11 mouse cellular contexts compared by ENCODE assay signal in the genomic region with DNA sequence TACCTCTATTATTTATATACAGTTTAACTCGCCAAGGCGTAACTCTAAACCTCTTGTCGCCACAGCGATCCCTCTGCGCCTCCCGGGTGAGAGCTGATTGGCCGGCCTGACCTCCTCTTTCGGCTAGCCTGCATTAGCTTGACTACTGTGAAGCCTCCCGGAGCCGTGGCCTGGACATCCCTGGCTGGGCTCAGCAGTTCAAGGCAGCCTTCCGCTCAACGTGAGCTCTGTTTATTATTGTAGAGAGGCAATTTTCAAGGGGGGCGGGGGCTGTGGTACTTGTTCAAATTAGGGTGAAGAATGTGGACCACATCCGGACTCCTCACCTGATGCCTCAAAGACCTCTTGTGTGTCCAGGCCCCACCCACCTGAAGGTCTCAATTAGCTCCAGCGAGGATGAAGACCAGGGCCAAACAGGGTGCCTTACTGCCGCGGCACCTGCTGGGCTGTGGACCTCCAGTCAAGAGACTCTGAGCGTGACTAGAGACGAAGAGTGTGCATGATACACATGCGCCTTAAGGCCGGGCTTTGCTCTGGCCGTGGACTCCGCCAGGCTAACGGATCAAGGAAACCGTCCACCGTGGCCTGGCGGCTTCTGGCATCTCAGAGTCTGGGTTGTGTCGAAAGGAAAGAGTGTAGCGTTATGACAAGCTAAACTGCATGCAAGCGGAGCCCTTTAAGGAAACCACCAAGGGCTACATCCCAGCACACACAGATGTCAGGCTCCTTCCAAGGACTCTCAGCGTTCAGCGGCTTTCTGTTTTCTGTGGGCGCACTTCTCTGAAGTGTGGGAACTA.
A peak's percentile ranks its signal among the peaks of the same experiment; 100 is the strongest.
DNase-seq lines count a peak whose midpoint lies in the region; ATAC-seq lines count a peak whose summit lies in the region.
"Had no signal": no experiment of that assay in that cellular context is flagged by ENCODE, and none has a peak within 500 bp of the region (broad histone marks: within the 10 kb centered on the region; RNA-seq: fewer than 3 reads in every experiment).

No protein-coding gene starts in this region.

- H3K4me1 ChIP-seq in neural tube, embryonic 13.5 days (replicated peaks) = peaks cover 9% of the 10 kb centered on the region

- H3K27me3 ChIP-seq in neural tube, embryonic 13.5 days = peaks cover 17% of the 10 kb centered on the region
- H3K27me3 ChIP-seq: Patski had no signal

- H3K4me3 ChIP-seq in neural tube, embryonic 13.5 days = no peak overlapping the region

- no peak overlapping the region for H3K27ac ChIP-seq in neural tube, embryonic 13.5 days (replicated peaks)
- H3K27ac ChIP-seq: liver, embryonic 14.5 days had no signal

- peak; percentile 14 to 31; a peak in 2 of 4 replicates for ATAC-seq in hematopoietic stem cell, adult 5-6 weeks (replicated peaks in 1 of 2; ENCODE audit: insufficient read depth in 1 of 2, low FRiP score in 2 of 2, low TSS enrichment in 1 of 2, low read depth in 1 of 2, poor library complexity in 2 of 2, severe bottlenecking in 2 of 2)
- peak; percentile 40; the same call in 1 of the 2 replicates for ATAC-seq in neural tube, embryonic 13.5 days (ENCODE audit: low read depth)
- ATAC-seq: Patski had no signal

- no peaks in the 10 kb centered on the region for H3K9me3 ChIP-seq in neural tube, embryonic 13.5 days

- WGBS in neural tube, embryonic 13.5 days = 44% methylated on average over 33 of the region's 33 CpGs

- H3K36me3 ChIP-seq in neural tube, embryonic 13.5 days = no peaks in the 10 kb centered on the region

- peak; percentile 52 for DNase-seq in kidney, postnatal 10 days
- DNase-seq in kidney, adult 11 months = no peak
- DNase-seq in embryo, embryonic 10 days (ENCODE audit: low spot score) = peak; percentile 77
- DNase-seq in cerebellum, postnatal 4 days (ENCODE audit: low spot score in 2 of 2) = no peak
- no peak for DNase-seq in layer of hippocampus, adult 11-12 months (ENCODE audit: low spot score)
- no peak for DNase-seq in thymus, postnatal 10 days (ENCODE audit: low spot score in 2 of 2)
- DNase-seq: kidney, postnatal 36 days had no signal

- H3K4me2 ChIP-seq in neural tube, embryonic 13.5 days = no peak overlapping the region

- H3K9ac ChIP-seq in neural tube, embryonic 13.5 days = no peak overlapping the region
- H3K9ac ChIP-seq: liver, embryonic 14.5 days had no signal

Comparison
In these comparisons a context has a peak if more than half of its experiments do, and no peak if none do; other contexts are left out.
1. DNase-seq: peak in kidney, postnatal 10 days (single experiment) and embryo, embryonic 10 days (single experiment); none in kidney, adult 11 months (single experiment), cerebellum, postnatal 4 days (0 of 2), layer of hippocampus, adult 11-12 months (single experiment) and thymus, postnatal 10 days (0 of 2).